Mouse (Mus musculus) ES-Bruce4 (cell line): ENCODE measurements around the gene Ano1.

Experiments
- EP300 ChIP-seq: IDR thresholded peaks from 2 replicates; pipeline ENCODE4 v1.6.1; 2011; ENCODE audit warnings: low read depth, low read length; ENCODE audit not compliant: insufficient read depth
- POLR2A ChIP-seq: IDR thresholded peaks from one replicate; pipeline ENCODE4 v1.8.1; 2011; ENCODE audit warnings: low read length; ENCODE audit not compliant: insufficient read depth

GRCm38 (mm10) chr7:144612351-144612750 is 139.4 kb downstream of the Ano1 start:
- TF ChIP-seq POLR2A (no peak), EP300 (no peak)
